Mouse (Mus musculus): ENCODE measurements around the gene Iqsec1. TPM values are rescaled to one million over a fixed set of nuclear protein-coding genes. Genes with fewer than 3 reads are reported as not detected.

Gene Iqsec1
- polyA plus RNA-seq, 1 experiment = 41.7 TPM

DNA sequence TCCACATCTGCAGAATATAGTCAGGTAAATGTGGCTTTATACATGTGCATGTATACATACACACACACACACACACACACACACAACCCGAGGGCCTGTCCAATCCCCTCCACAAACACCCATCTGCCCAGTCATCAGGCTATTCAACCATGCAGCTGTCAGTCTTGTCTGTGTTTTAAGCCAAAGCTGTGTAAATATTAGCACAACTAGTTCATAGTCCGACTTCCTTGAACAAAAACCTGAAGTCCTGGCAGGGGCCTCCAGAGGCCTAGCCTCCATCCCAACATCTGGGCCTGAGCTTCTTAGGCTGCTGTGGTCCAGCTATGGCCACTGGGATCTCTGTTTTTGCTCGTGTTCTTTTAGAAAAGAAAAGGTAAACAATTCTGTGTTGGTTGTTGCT, 274.8 kb downstream of the Iqsec1 start:
- Histone ChIP-seq H3K9ac (ENCODE audit: low read depth, poor library complexity, severe bottlenecking) (no peak overlapping the region), H3K36me3 (ENCODE audit: control insufficient read depth, insufficient read depth, low read length, poor library complexity, severe bottlenecking) (no peaks in the 10 kb centered on the region), H3K27me3 (ENCODE audit: control insufficient read depth, insufficient read depth, low read length, poor library complexity, severe bottlenecking) (no peaks in the 10 kb centered on the region), H3K4me1 (ENCODE audit: control insufficient read depth, insufficient read depth, low read length) (no peaks in the 10 kb centered on the region), H3K27ac (ENCODE audit: insufficient read depth, low read length) (no peak overlapping the region), H3K9me3 (replicated peaks; ENCODE audit: control insufficient read depth, insufficient read depth, low read length, poor library complexity, severe bottlenecking) (no peaks in the 10 kb centered on the region), H3K4me3 (ENCODE audit: low read depth, low read length) (no peak overlapping the region)
- TF ChIP-seq POLR2A (IDR thresholded peaks at IDR 0.05; ENCODE audit: insufficient read depth, low read length) (no peak), CTCF (IDR thresholded peaks at IDR 0.05; ENCODE audit: low read depth, low read length) (no peak), EP300 (IDR thresholded peaks at IDR 0.05; ENCODE audit: insufficient read depth, low read depth, low read length) (no peak)

- Histone ChIP-seq H3K9ac (ENCODE audit: low read depth, poor library complexity, severe bottlenecking) (no peak overlapping the region), H3K36me3 (ENCODE audit: control insufficient read depth, insufficient read depth, low read length, poor library complexity, severe bottlenecking) (no peaks in the 10 kb centered on the region), H3K27me3 (ENCODE audit: control insufficient read depth, insufficient read depth, low read length, poor library complexity, severe bottlenecking) (no peaks in the 10 kb centered on the region), H3K27ac (ENCODE audit: insufficient read depth, low read length) (no peak overlapping the region), H3K4me3 (ENCODE audit: low read depth, low read length) (no peak overlapping the region), H3K9me3 (replicated peaks; ENCODE audit: control insufficient read depth, insufficient read depth, low read length, poor library complexity, severe bottlenecking) (no peaks in the 10 kb centered on the region), H3K4me1 (ENCODE audit: control insufficient read depth, insufficient read depth, low read length) (no peaks in the 10 kb centered on the region)
- TF ChIP-seq POLR2A (IDR thresholded peaks at IDR 0.05; ENCODE audit: insufficient read depth, low read length) (no peak), CTCF (IDR thresholded peaks at IDR 0.05; ENCODE audit: low read depth, low read length) (no peak)
These were observed 275.7 kb downstream of the Iqsec1 start for GRCm38 (mm10) chr6:90712486-90713480.

DNA sequence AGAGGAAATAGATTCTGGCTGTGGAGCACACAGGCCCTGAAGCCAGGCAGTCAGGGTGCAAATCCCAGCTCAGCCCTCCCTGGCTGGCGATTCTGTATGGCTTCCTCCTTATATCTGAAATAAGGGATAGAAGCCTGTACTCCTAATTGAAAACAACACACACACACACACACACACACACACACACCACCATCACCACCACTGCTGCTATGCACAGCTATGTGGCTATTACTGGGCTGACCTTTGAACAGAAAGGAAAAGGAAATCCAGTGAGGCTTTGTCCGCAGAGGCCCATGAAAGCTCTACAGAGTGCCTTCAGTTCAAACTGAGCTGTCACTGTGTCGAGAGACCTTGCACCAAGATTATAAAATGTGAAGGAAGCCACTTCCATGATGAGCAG, 276.4 kb downstream of the Iqsec1 start:
- Histone ChIP-seq H3K9me3 (replicated peaks; ENCODE audit: control insufficient read depth, insufficient read depth, low read length, poor library complexity, severe bottlenecking) (no peaks in the 10 kb centered on the region), H3K4me3 (ENCODE audit: low read depth, low read length) (no peak overlapping the region), H3K4me1 (ENCODE audit: control insufficient read depth, insufficient read depth, low read length) (no peaks in the 10 kb centered on the region), H3K27ac (ENCODE audit: insufficient read depth, low read length) (no peak overlapping the region), H3K36me3 (ENCODE audit: control insufficient read depth, insufficient read depth, low read length, poor library complexity, severe bottlenecking) (no peaks in the 10 kb centered on the region), H3K9ac (ENCODE audit: low read depth, poor library complexity, severe bottlenecking) (no peak overlapping the region), H3K27me3 (ENCODE audit: control insufficient read depth, insufficient read depth, low read length, poor library complexity, severe bottlenecking) (no peaks in the 10 kb centered on the region)
- TF ChIP-seq POLR2A (IDR thresholded peaks at IDR 0.05; ENCODE audit: insufficient read depth, low read length) (no peak), EP300 (IDR thresholded peaks at IDR 0.05; ENCODE audit: insufficient read depth, low read depth, low read length) (no peak), CTCF (IDR thresholded peaks at IDR 0.05; ENCODE audit: low read depth, low read length) (no peak)

DNA sequence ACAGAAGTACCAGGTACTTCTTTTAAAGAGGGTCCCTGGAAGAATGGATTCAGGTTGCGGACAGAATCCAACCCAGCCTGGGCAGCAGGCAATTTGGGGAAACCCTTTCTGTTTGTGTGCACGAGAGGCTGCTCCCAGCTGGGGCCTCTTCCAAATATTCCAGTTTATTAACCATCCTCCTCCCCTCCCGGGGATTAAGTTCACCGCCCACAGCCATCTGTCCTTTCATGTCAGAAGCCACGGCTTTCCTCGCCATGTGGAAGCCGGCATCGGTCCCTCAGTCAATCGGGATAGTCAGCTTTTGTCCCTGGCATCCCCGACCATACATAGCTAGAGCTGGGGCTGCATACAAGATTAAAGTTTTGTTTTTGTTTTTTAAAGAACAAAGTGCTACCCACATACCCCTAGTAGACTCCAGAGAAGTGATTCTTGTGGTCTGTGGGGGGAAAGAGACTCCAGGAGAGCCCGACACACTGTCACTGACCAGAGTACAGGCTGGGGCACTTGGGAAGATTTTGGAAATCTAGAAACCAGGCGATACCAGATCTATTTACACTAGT, 276.9 kb downstream of the Iqsec1 start:
- Histone ChIP-seq H3K27me3 (ENCODE audit: control insufficient read depth, insufficient read depth, low read length, poor library complexity, severe bottlenecking) (no peaks in the 10 kb centered on the region), H3K27ac (ENCODE audit: insufficient read depth, low read length) (no peak overlapping the region), H3K9me3 (replicated peaks; ENCODE audit: control insufficient read depth, insufficient read depth, low read length, poor library complexity, severe bottlenecking) (no peaks in the 10 kb centered on the region), H3K4me3 (ENCODE audit: low read depth, low read length) (no peak overlapping the region), H3K4me1 (ENCODE audit: control insufficient read depth, insufficient read depth, low read length) (no peaks in the 10 kb centered on the region), H3K9ac (ENCODE audit: low read depth, poor library complexity, severe bottlenecking) (no peak overlapping the region), H3K36me3 (ENCODE audit: control insufficient read depth, insufficient read depth, low read length, poor library complexity, severe bottlenecking) (no peaks in the 10 kb centered on the region)
- no peak for TF ChIP-seq EP300 (IDR thresholded peaks at IDR 0.05; ENCODE audit: insufficient read depth, low read depth, low read length)
- no peak for TF ChIP-seq POLR2A (IDR thresholded peaks at IDR 0.05; ENCODE audit: insufficient read depth, low read length)
- no peak for TF ChIP-seq CTCF (IDR thresholded peaks at IDR 0.05; ENCODE audit: low read depth, low read length)

DNA sequence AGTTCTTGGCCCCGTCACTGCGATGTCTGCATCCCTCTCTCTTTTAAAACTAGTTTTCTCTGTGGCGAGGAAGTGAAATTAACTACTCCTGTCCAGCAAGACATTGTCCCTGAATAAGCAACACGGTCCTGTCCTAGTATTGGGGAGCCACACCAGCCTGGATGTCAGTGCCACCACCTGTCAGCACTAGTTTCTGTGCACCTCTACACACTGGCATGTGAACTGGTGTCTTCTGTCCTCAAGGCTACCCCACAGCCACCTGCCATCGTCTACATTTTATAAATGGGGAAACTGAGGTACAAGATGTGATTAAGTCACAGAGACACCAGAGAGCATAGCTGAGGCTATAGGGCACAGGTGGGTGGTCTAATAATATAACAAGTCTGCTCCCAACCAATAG, 277.7 kb downstream of the Iqsec1 start:
- Histone ChIP-seq H3K27me3 (ENCODE audit: control insufficient read depth, insufficient read depth, low read length, poor library complexity, severe bottlenecking) (no peaks in the 10 kb centered on the region), H3K9ac (ENCODE audit: low read depth, poor library complexity, severe bottlenecking) (no peak overlapping the region), H3K9me3 (replicated peaks; ENCODE audit: control insufficient read depth, insufficient read depth, low read length, poor library complexity, severe bottlenecking) (no peaks in the 10 kb centered on the region), H3K4me1 (ENCODE audit: control insufficient read depth, insufficient read depth, low read length) (no peaks in the 10 kb centered on the region), H3K36me3 (ENCODE audit: control insufficient read depth, insufficient read depth, low read length, poor library complexity, severe bottlenecking) (no peaks in the 10 kb centered on the region), H3K4me3 (ENCODE audit: low read depth, low read length) (no peak overlapping the region), H3K27ac (ENCODE audit: insufficient read depth, low read length) (no peak overlapping the region)
- TF ChIP-seq CTCF (IDR thresholded peaks at IDR 0.05; ENCODE audit: low read depth, low read length) = no peak
- no peak for TF ChIP-seq EP300 (IDR thresholded peaks at IDR 0.05; ENCODE audit: insufficient read depth, low read depth, low read length)
- TF ChIP-seq POLR2A (IDR thresholded peaks at IDR 0.05; ENCODE audit: insufficient read depth, low read length) = no peak
